Mouse (Mus musculus): Measurements from ENCODE around the gene Ube4b.

Gene Ube4b

DNA sequence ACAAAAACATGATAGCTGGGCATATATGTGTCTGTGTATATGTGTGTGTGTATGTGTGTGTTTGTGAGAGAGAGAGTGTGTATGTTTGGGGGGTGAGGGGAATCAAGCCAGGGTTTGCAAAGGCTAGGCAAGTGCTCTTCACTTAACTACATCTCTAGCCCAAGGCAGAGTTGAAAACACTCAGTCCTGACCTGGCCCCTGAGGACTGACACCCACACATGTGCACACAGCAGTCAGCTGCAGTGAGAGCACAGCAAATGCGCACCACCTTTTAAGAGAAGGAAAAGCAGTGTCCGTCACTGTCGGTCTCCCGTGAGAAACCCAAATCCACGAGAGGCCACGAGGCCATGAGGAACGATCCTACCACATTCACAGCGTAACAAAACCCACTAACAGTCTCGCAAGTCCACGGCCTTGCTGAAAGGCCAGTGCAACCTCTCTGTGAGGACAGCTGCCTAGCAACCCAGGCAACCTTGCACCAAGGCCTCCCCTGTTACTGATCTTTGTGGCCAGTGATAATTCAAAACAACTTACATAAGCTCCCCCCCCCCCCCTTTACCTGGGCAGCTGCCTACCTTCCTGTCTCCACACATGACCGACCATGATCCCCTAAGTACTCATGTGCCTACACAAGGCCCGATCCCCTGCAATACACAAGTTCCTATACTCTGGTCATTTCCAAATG lies 33.1 kb downstream of the Ube4b start:
- DNase-seq = no peak

- no peak for DNase-seq
These were observed 34.2 kb downstream of the Ube4b start for GRCm38 (mm10) chr4:149392359-149392758.

DNA sequence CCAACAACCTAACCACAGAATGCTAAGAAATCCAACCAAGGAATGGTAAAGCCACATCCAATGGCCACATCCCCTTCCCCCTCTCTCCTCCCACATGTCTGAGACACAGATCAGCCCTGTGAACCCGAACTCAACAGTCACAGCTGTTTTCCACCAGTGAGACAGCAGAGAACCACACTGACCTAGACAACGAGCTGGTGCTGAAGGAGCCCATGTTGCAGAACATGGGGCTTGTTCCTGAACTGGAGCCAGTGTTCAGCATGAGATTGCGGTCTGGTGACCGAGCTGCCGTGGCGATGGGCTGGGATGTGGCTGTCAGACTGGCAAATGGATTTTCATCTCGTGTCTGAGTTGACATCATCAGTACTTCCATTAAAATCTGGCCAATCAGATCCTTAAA lies 45.5 kb downstream of the Ube4b start:
- DNase-seq = no peak

DNA sequence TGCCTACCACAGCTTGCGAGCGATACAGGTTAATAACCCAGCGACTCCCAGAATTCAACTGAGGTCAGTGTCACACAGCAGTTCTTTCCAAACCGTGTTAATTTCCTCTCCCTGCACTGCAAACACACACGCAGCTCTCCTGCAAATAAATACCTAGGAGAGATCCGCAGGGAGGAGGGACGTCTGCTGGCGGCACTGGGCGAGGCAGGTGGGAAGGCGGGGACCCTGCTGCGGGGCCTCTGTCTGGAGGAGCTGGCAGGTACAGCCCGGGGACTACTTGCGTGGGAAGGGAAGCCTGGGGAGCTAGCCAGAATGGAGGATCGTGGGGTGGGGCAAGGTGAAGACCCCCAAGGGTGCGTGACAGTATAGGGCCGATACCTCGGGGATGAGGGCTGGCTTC lies 46.7 kb downstream of the Ube4b start:
- no peak for DNase-seq

DNA sequence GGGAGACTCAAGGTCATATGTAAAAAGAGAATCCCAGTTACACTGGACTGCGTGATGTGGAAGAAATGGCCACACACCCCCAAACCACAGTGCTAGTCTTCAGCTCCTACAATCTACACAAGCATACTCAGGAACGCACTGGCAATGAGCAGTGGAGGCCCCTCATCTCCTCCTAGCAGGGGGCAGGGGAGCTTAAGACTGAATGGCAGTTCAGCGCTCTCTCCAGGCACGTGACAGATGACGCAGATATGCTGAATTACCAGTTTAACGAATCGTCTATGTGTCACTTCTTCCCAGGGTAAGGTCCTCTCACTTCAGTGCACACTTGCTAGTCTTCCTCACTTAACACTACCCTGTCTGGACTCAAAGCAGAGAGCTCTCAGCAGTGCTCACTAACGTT lies 47.7 kb downstream of the Ube4b start:
- no peak for DNase-seq

- no peak for DNase-seq
These were observed 50.5 kb downstream of the Ube4b start for GRCm38 (mm10) chr4:149376034-149376433.

DNA sequence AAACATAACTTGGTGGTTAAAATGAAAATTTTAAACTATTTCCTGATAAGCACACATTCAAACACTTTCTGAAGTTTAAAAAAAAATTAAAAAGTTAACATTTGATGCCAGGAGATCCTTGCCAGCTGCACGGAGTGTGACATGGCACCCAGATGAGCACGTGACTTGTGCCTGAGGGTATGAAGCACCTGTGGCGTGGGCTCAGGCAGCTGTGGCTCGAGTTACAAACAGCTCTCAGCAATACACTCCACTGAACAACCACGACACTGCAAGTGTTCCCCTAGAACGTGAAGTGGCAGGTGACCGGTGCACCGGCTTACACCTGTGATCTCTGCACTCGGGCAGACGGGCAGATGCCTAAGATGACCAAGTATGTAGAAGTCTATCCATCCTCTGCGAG lies 51.9 kb downstream of the Ube4b start:
- peak; percentile 29 to 66 for DNase-seq

- no peak for DNase-seq
These were observed 52.6 kb downstream of the Ube4b start for GRCm38 (mm10) chr4:149373927-149374326.

DNA sequence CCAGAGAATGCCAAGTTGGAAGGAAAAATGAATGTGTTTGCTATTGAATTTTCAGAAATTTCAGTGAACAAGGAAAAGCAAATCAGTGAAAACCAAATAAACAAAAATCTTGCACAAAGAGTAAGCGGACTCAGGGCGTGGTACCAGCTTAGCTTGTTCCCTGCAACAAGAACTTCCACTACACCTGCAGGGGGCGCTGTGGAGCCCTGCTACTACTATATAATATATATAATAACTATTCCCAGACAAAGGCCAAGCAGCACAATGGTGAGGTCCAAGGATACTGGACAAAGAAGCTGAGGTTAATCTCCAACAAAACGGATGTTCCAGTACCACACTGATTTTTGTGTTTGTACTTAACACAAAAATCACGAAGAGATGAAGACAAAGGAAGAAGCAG lies 53.1 kb downstream of the Ube4b start:
- DNase-seq = peak; percentile 43 to 46

- DNase-seq = no peak
These were observed 60.7 kb downstream of the Ube4b start for GRCm38 (mm10) chr4:149365702-149366370.

GRCm38 (mm10) chr4:149364896-149365295 lies 61.7 kb downstream of the Ube4b start:
- DNase-seq = no peak

DNA sequence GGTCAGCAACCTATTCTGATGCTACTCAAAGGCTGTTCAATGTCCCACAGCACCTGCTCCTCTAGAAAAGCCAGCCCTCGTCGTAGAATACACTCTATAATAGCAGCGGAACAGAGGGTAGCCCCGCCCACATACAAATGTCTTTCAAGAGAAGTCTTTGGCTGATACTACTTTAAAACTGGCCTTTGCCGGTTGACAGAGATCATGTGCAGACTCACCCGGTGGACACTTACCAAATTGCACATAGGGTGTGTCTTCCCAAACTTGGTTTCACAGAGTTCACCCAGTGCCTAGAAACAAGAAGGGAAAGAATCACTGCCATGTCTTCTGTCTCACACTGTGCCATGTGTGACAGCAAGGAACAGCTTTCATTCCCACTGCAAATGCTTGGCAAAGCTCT lies 65.5 kb downstream of the Ube4b start:
- DNase-seq = no peak

GRCm38 (mm10) chr4:149360647-149361046 lies 65.9 kb downstream of the Ube4b start:
- DNase-seq = no peak

DNA sequence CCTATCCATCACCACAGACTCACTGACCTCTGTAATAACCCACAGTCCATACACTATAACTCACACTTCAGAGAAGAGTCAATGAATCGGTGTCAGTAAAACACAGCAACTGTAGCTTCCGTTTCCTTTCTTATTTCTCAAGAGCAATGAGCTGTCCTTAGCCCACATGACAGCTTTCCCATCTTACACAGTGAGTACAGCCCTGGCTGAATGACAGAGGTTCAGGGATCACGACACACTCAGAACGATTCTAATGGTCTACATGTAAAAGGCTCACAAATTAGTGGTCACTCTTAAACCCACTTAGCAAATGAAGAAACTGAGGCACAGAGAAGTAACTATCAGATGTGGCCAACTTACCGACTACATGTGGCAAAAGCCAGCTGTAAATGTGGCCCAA lies 68.6 kb downstream of the Ube4b start:
- no peak for DNase-seq

GRCm38 (mm10) chr4:149354671-149355070 lies 71.9 kb downstream of the Ube4b start:
- DNase-seq = no peak

DNA sequence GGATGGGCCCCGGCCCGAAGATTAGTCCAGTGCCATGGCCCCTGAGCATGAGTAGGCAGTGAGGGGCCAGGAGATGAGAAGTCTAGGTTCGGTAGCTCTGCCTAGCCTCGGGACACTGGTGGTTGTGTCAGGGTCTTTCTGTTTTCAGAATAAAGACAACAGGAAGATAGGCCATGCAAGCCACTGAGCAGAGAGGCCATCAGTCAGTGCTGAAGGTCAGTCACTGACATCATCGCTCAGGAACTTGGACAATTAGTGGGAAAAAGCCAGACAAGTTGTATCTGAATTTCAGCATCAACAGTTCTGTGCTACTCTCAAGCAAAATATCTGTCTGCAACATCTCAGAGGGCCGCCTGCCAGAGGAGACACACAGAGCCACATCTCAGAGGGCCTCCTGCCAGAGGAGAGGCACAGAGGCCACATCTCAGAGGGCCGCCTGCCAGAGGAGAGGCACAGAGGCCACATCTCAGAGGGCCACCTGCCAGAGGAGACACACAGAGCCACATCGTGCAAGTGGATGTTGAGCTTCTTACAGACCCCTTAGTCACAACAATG lies 74.9 kb downstream of the Ube4b start:
- DNase-seq = no peak

GRCm38 (mm10) chr4:149348963-149349362 lies 77.6 kb downstream of the Ube4b start:
- no peak for DNase-seq

- DNase-seq = no peak
These were observed 80.7 kb downstream of the Ube4b start for GRCm38 (mm10) chr4:149345873-149346272.

- no peak for DNase-seq
These were observed 82.2 kb downstream of the Ube4b start for GRCm38 (mm10) chr4:149344311-149344710.

- DNase-seq = no peak
These were observed 85.9 kb downstream of the Ube4b start for GRCm38 (mm10) chr4:149340680-149341079.

GRCm38 (mm10) chr4:149339426-149340214 lies 86.9 kb downstream of the Ube4b start:
- no peak for DNase-seq

GRCm38 (mm10) chr4:149338137-149338536 lies 88.4 kb downstream of the Ube4b start:
- no peak for DNase-seq

- no peak for DNase-seq
These were observed 89.2 kb downstream of the Ube4b start for GRCm38 (mm10) chr4:149337353-149337752.

DNA sequence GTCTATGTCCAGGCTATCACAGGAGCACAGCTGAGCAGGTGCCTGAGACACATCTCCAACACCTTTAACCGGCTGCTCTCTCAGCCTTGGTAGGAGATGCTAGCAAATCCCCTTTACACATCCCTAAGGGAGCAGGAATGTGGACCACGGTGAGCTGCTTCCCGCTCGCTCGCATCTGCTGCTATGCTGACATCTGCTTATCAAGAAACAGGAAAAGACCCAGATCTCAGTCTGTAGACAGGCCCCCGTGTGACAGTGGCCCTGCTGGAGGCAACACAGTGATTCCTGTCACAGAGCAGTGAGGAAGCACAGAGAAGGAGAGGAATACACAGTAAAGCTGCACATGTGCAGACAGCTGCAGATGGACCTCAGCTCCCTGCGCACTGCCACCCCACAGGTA lies 90.2 kb downstream of the Ube4b start:
- DNase-seq = no peak
